Mouse (Mus musculus) hindbrain, embryonic 12.5 days (tissue): ENCODE data around the gene Ghr. TPM values are rescaled to one million over a fixed set of nuclear protein-coding genes. Genes with fewer than 3 reads are reported as not detected.

ENCODE experiments used
- ATAC-seq: fragments of 200-750 bp; cut with Nextera tagmentation; 2 replicates; pipeline ENCODE4 v1.8.0; 2017; ENCODE audit warnings: moderate TSS enrichment; ENCODE audit not compliant: low FRiP score
- H3K27ac ChIP-seq: fragments of 300-500 bp; sonication (generic); 2 replicates; pipeline ENCODE4 v1.5.1; 2016; ENCODE audit warnings: mild to moderate bottlenecking
- H3K27me3 ChIP-seq: fragments of 300-500 bp; sonication (generic); 2 replicates; pipeline ENCODE4 v1.6.1; 2016; ENCODE audit warnings: mild to moderate bottlenecking
- H3K36me3 ChIP-seq: fragments of 300-500 bp; sonication (generic); 2 replicates; pipeline ENCODE4 v1.6.1; 2016; ENCODE audit warnings: mild to moderate bottlenecking
- H3K4me1 ChIP-seq: fragments of 300-500 bp; sonication (generic); 2 replicates; pipeline ENCODE4 v1.6.1; 2016
- H3K4me2 ChIP-seq: fragments of 300-500 bp; sonication (generic); replicated peaks from 2 replicates; pipeline ENCODE4 v1.6.1; 2016; ENCODE audit warnings: mild to moderate bottlenecking
- H3K4me3 ChIP-seq: fragments of 300-500 bp; sonication (generic); 2 replicates; pipeline ENCODE4 v1.5.1; 2016; ENCODE audit warnings: mild to moderate bottlenecking
- H3K9ac ChIP-seq: fragments of 300-500 bp; sonication (generic); 2 replicates; pipeline ENCODE4 v1.6.1; 2016; ENCODE audit warnings: mild to moderate bottlenecking, moderate library complexity
- H3K9me3 ChIP-seq: fragments of 300-500 bp; sonication (generic); replicated peaks from 2 replicates; pipeline ENCODE4 v1.6.1; 2016; ENCODE audit warnings: mild to moderate bottlenecking
- WGBS: fragments of 180-500 bp; shearing (Covaris S2); methylation state at CpG from one replicate; pipeline ENCODE4 v1.1.7; 2016; 5-methylcytosine and 5-hydroxymethylcytosine counted together
- polyA plus RNA-seq: library from polyadenylated mRNA; unstranded; fragments of >200 nt; fragmentation: Nextera tagmentation; extraction: Ambion mirVana; gene quantifications from 2 replicates; pipeline ENCODE4 v1.2.1, GENCODE M21; 2016

Gene Ghr
- polyA plus RNA-seq, 1 experiment from 2014 or later = 25.3 TPM

GRCm38 (mm10) chr15:3509089-3509488 is 74.2 kb downstream of the Ghr start:
- Histone ChIP-seq H3K9ac (no peak overlapping the region), H3K27me3 (no peaks in the 10 kb centered on the region), H3K9me3 (no peaks in the 10 kb centered on the region), H3K4me3 (no peak overlapping the region), H3K36me3 (no peaks in the 10 kb centered on the region), H3K27ac (no peak overlapping the region), H3K4me1 (no peaks in the 10 kb centered on the region), H3K4me2 (no peak overlapping the region)
- 60% methylated on average over 3 of the region's 3 CpGs for WGBS
- ATAC-seq = no peak

- WGBS = 90% methylated on average over 2 of the region's 2 CpGs
- no peaks in the 10 kb centered on the region for H3K9me3 ChIP-seq
Observed at GRCm38 (mm10) chr15:3507329-3507728, 76.0 kb downstream of the Ghr start.

GRCm38 (mm10) chr15:3504700-3505099 is 78.6 kb downstream of the Ghr start:
- H3K27ac ChIP-seq = no peak overlapping the region
- no peaks in the 10 kb centered on the region for H3K4me1 ChIP-seq
- ATAC-seq = no peak
- H3K9me3 ChIP-seq = no peaks in the 10 kb centered on the region
- 88% methylated on average over 5 of the region's 5 CpGs for WGBS
- no peaks in the 10 kb centered on the region for H3K27me3 ChIP-seq
- no peak overlapping the region for H3K9ac ChIP-seq
- H3K36me3 ChIP-seq = no peaks in the 10 kb centered on the region
- H3K4me2 ChIP-seq = no peak overlapping the region
- no peak overlapping the region for H3K4me3 ChIP-seq

More at GRCm38 (mm10) chr15:3507329-3507728, 76.0 kb downstream of the Ghr start:
- no peak overlapping the region for H3K4me3 ChIP-seq
- H3K27ac ChIP-seq = no peak overlapping the region
- ATAC-seq = no peak; the same call in 1 of the 2 replicates
- no peaks in the 10 kb centered on the region for H3K36me3 ChIP-seq
- no peak overlapping the region for H3K9ac ChIP-seq
- H3K4me1 ChIP-seq = no peaks in the 10 kb centered on the region
- H3K4me2 ChIP-seq = no peak overlapping the region
- H3K27me3 ChIP-seq = no peaks in the 10 kb centered on the region

GRCm38 (mm10) chr15:3501683-3502082 is 81.6 kb downstream of the Ghr start:
- H3K27ac ChIP-seq = no peak overlapping the region
- H3K4me2 ChIP-seq = no peak overlapping the region
- 81% methylated on average over 3 of the region's 3 CpGs for WGBS
- H3K9me3 ChIP-seq = no peaks in the 10 kb centered on the region
- H3K4me1 ChIP-seq = no peaks in the 10 kb centered on the region
- ATAC-seq = no peak
- H3K4me3 ChIP-seq = no peak overlapping the region
- H3K36me3 ChIP-seq = no peaks in the 10 kb centered on the region
- no peak overlapping the region for H3K9ac ChIP-seq
- H3K27me3 ChIP-seq = no peaks in the 10 kb centered on the region

GRCm38 (mm10) chr15:3499020-3499419 is 84.3 kb downstream of the Ghr start:
- no peaks in the 10 kb centered on the region for H3K9me3 ChIP-seq
- no peaks in the 10 kb centered on the region for H3K27me3 ChIP-seq
- H3K36me3 ChIP-seq = no peaks in the 10 kb centered on the region
- no peak overlapping the region for H3K4me2 ChIP-seq
- no peak overlapping the region for H3K27ac ChIP-seq
- WGBS = 100% methylated on average over 1 of the region's 1 CpGs
- H3K4me3 ChIP-seq = no peak overlapping the region
- H3K9ac ChIP-seq = no peak overlapping the region
- no peaks in the 10 kb centered on the region for H3K4me1 ChIP-seq
- no peak for ATAC-seq

GRCm38 (mm10) chr15:3497946-3498580 is 85.2 kb downstream of the Ghr start:
- Histone ChIP-seq H3K36me3 (no peaks in the 10 kb centered on the region), H3K4me2 (no peak overlapping the region), H3K9me3 (no peaks in the 10 kb centered on the region), H3K27ac (no peak overlapping the region), H3K9ac (no peak overlapping the region), H3K4me3 (no peak overlapping the region), H3K27me3 (no peaks in the 10 kb centered on the region), H3K4me1 (no peaks in the 10 kb centered on the region)
- 84% methylated on average over 9 of the region's 9 CpGs for WGBS
- ATAC-seq = no peak

- Histone ChIP-seq H3K27ac (no peak overlapping the region), H3K4me3 (no peak overlapping the region), H3K27me3 (no peaks in the 10 kb centered on the region), H3K4me1 (no peaks in the 10 kb centered on the region), H3K36me3 (no peaks in the 10 kb centered on the region), H3K9me3 (no peaks in the 10 kb centered on the region), H3K4me2 (no peak overlapping the region), H3K9ac (no peak overlapping the region)
- WGBS = 92% methylated on average over 3 of the region's 3 CpGs
- no peak for ATAC-seq
Observed at GRCm38 (mm10) chr15:3490868-3491267, 92.4 kb downstream of the Ghr start.

- H3K4me2 ChIP-seq = no peak overlapping the region
- H3K4me1 ChIP-seq = no peaks in the 10 kb centered on the region
- ATAC-seq = no peak
- H3K9me3 ChIP-seq = no peaks in the 10 kb centered on the region
- H3K36me3 ChIP-seq = no peaks in the 10 kb centered on the region
- H3K4me3 ChIP-seq = no peak overlapping the region
- no peak overlapping the region for H3K9ac ChIP-seq
- 87% methylated on average over 2 of the region's 2 CpGs for WGBS
- no peak overlapping the region for H3K27ac ChIP-seq
- H3K27me3 ChIP-seq = no peaks in the 10 kb centered on the region
Observed at GRCm38 (mm10) chr15:3490011-3490410, 93.3 kb downstream of the Ghr start.

GRCm38 (mm10) chr15:3489180-3489579 is 94.1 kb downstream of the Ghr start:
- H3K4me1 ChIP-seq = no peaks in the 10 kb centered on the region
- H3K36me3 ChIP-seq = no peaks in the 10 kb centered on the region
- no peak overlapping the region for H3K4me2 ChIP-seq
- H3K9me3 ChIP-seq = no peaks in the 10 kb centered on the region
- ATAC-seq = no peak
- H3K9ac ChIP-seq = no peak overlapping the region
- H3K4me3 ChIP-seq = no peak overlapping the region
- no peak overlapping the region for H3K27ac ChIP-seq
- H3K27me3 ChIP-seq = no peaks in the 10 kb centered on the region

- 87% methylated on average over 3 of the region's 3 CpGs for WGBS
- no peak overlapping the region for H3K9ac ChIP-seq
- no peak for ATAC-seq
Observed at GRCm38 (mm10) chr15:3488601-3489000, 94.7 kb downstream of the Ghr start.

GRCm38 (mm10) chr15:3486691-3487090 is 96.6 kb downstream of the Ghr start:
- H3K27me3 ChIP-seq = no peaks in the 10 kb centered on the region
- H3K4me2 ChIP-seq = no peak overlapping the region
- H3K4me1 ChIP-seq = no peaks in the 10 kb centered on the region
- no peak overlapping the region for H3K9ac ChIP-seq
- H3K27ac ChIP-seq = no peak overlapping the region
- no peaks in the 10 kb centered on the region for H3K9me3 ChIP-seq
- WGBS = 82% methylated on average over 5 of the region's 5 CpGs
- no peak overlapping the region for H3K4me3 ChIP-seq
- no peaks in the 10 kb centered on the region for H3K36me3 ChIP-seq
- ATAC-seq = no peak

More at GRCm38 (mm10) chr15:3488601-3489000, 94.7 kb downstream of the Ghr start:
- Histone ChIP-seq H3K4me1 (no peaks in the 10 kb centered on the region), H3K27me3 (no peaks in the 10 kb centered on the region), H3K4me2 (no peak overlapping the region), H3K27ac (no peak overlapping the region), H3K4me3 (no peak overlapping the region), H3K9me3 (no peaks in the 10 kb centered on the region), H3K36me3 (no peaks in the 10 kb centered on the region)

GRCm38 (mm10) chr15:3485367-3485766 is 97.9 kb downstream of the Ghr start:
- no peaks in the 10 kb centered on the region for H3K9me3 ChIP-seq
- WGBS = 96% methylated on average over 1 of the region's 1 CpGs
- no peak overlapping the region for H3K27ac ChIP-seq
- H3K4me3 ChIP-seq = no peak overlapping the region
- no peak overlapping the region for H3K4me2 ChIP-seq
- no peak overlapping the region for H3K9ac ChIP-seq
- no peaks in the 10 kb centered on the region for H3K36me3 ChIP-seq
- no peaks in the 10 kb centered on the region for H3K4me1 ChIP-seq
- H3K27me3 ChIP-seq = no peaks in the 10 kb centered on the region
- no peak for ATAC-seq

- H3K4me3 ChIP-seq = no peak overlapping the region
- no peak overlapping the region for H3K27ac ChIP-seq
- 89% methylated on average over 3 of the region's 3 CpGs for WGBS
- ATAC-seq = no peak
- no peak overlapping the region for H3K4me2 ChIP-seq
- no peaks in the 10 kb centered on the region for H3K36me3 ChIP-seq
- no peak overlapping the region for H3K9ac ChIP-seq
- no peaks in the 10 kb centered on the region for H3K27me3 ChIP-seq
- no peaks in the 10 kb centered on the region for H3K4me1 ChIP-seq
- H3K9me3 ChIP-seq = no peaks in the 10 kb centered on the region
Observed at GRCm38 (mm10) chr15:3483451-3483850, 99.8 kb downstream of the Ghr start.
